Mouse (Mus musculus): ENCODE measurements around the gene Tmem239.

- TF ChIP-seq EP300 (IDR thresholded peaks at IDR 0.05; ENCODE audit: low read depth) (no peak), CTCF (IDR thresholded peaks at IDR 0.05; ENCODE audit: low read depth) (no peak)
Measured at GRCm38 (mm10) chr2:130421781-130422620, 15.7 kb downstream of the Tmem239 start.

Measured in liver, embryonic 14.5 days (tissue).